Mouse (Mus musculus) brain, embryonic 14.5 days (tissue): ENCODE measurements at regions not wholly inside any gene's neighbourhood (a gene's known extent, or its start where the extent isn't known, plus 50 kb on each side); places are given as distances from the start of the nearest gene placed in this dataset.

ENCODE experiments used
- CTCF ChIP-seq: fragments of 200-500 bp; IDR thresholded peaks from 2 replicates; pipeline ENCODE4 v1.5.1; 2012; ENCODE audit warnings: inconsistent platforms, mild to moderate bottlenecking, moderate library complexity, borderline replicate concordance; ENCODE audit not compliant: insufficient read depth, insufficient read length; ENCODE audit errors: extremely low read depth
- POLR2A ChIP-seq: fragments of 200-500 bp; IDR thresholded peaks from 2 replicates; pipeline ENCODE4 v1.6.1; 2012; ENCODE audit warnings: mild to moderate bottlenecking, inconsistent platforms, borderline replicate concordance; ENCODE audit not compliant: poor library complexity, insufficient read depth, insufficient read length, severe bottlenecking; ENCODE audit errors: extremely low read depth

DNA sequence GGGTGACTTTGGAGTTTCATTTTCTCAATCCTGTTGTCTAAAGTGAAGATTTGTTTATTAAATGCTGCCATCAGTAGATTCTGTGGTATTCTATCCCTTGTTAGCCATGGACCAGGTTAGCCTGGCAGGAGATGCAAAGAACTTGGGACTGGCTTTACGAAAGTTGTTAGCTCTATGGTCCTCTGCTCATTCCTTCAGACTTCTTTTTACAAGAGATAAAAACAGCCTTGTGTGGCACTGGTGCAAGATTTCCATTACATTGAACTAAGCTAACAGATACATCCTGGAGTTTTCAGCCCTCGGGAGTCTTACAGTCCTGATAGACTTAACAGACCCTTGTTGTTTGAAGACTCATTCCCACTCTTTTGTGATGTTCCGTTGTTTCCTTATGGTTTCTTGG is 108.1 kb upstream of the Pum3 start:
- TF ChIP-seq POLR2A = no peak
- no peak for TF ChIP-seq CTCF
